Mouse (Mus musculus) liver, postnatal 0 days (tissue): ENCODE measurements around the gene Arfip1. TPM values are rescaled to one million over a fixed set of nuclear protein-coding genes. Genes with fewer than 3 reads are reported as not detected.
A peak's percentile ranks its signal among the peaks of the same experiment; 100 is the strongest.

Experiments
- ATAC-seq: fragments of 200-750 bp; cut with Nextera tagmentation; 2 replicates; pipeline ENCODE4 v1.8.0; 2017; ENCODE audit warnings: mild to moderate bottlenecking, moderate library complexity
- DNase-seq: peaks from one replicate; pipeline ENCODE4 v3.0.0-alpha.2; 2016
- H3K27ac ChIP-seq: fragments of 300-500 bp; sonication (generic); 2 replicates; pipeline ENCODE4 v1.5.1; 2014; ENCODE audit warnings: antibody characterized with exemption, moderate library complexity, mild to moderate bottlenecking, low read depth
- H3K27me3 ChIP-seq: fragments of 300-500 bp; sonication (generic); 2 replicates; pipeline ENCODE4 v1.6.1; 2014; ENCODE audit warnings: low read length, control low read depth, mixed read lengths; ENCODE audit not compliant: insufficient read depth
- H3K36me3 ChIP-seq: fragments of 300-500 bp; sonication (generic); replicated peaks from 2 replicates; pipeline ENCODE4 v1.6.1; 2014; ENCODE audit warnings: mild to moderate bottlenecking, control low read depth, low read length, moderate library complexity, mixed read lengths; ENCODE audit not compliant: insufficient read depth
- H3K4me1 ChIP-seq: fragments of 300-500 bp; sonication (generic); 2 replicates; pipeline ENCODE4 v1.6.1; 2014; ENCODE audit warnings: antibody characterized with exemption, mild to moderate bottlenecking, control low read depth; ENCODE audit not compliant: insufficient read depth
- H3K4me2 ChIP-seq: fragments of 300-500 bp; sonication (generic); 2 replicates; pipeline ENCODE4 v1.6.1; 2014; ENCODE audit warnings: low read depth, mild to moderate bottlenecking, low read length, moderate library complexity, mixed read lengths
- H3K4me3 ChIP-seq: fragments of 300-500 bp; sonication (generic); 2 replicates; pipeline ENCODE4 v1.5.1; 2014; ENCODE audit warnings: low read depth, low read length
- H3K9ac ChIP-seq: fragments of 300-500 bp; sonication (generic); replicated peaks from 2 replicates; pipeline ENCODE4 v1.6.1; 2014; ENCODE audit warnings: mild to moderate bottlenecking, moderate library complexity
- H3K9me3 ChIP-seq: fragments of 300-500 bp; sonication (generic); 2 replicates; pipeline ENCODE4 v1.6.1; 2016; ENCODE audit warnings: mild to moderate bottlenecking, control low read depth, low read length, mixed read lengths
- CTCF ChIP-seq: sonication (generic); IDR thresholded peaks from 2 replicates; pipeline ENCODE4 v1.5.1; 2016; ENCODE audit warnings: antibody characterized with exemption, low read depth
- EP300 ChIP-seq: IDR thresholded peaks from 2 replicates; pipeline ENCODE4 v1.6.1; 2016; ENCODE audit warnings: antibody characterized with exemption, low read depth, mild to moderate bottlenecking
- WGBS: fragments of 180-500 bp; shearing (Covaris S2); extraction: QIAGEN DNeasy Blood & Tissue Kit; methylation state at CpG from one replicate; pipeline ENCODE4 v1.1.7; 2014; ENCODE audit not compliant: insufficient replicate concordance; 5-methylcytosine and 5-hydroxymethylcytosine counted together
- polyA plus RNA-seq: library from polyadenylated mRNA; unstranded; fragments of >200 nt; fragmentation: Nextera tagmentation; extraction: Ambion mirVana; gene quantifications from 2 replicates; pipeline ENCODE4 v1.2.1, GENCODE M21; 2015

Arfip1 gene
- polyA plus RNA-seq, 1 experiment from 2014 or later: 15.1 TPM

DNA sequence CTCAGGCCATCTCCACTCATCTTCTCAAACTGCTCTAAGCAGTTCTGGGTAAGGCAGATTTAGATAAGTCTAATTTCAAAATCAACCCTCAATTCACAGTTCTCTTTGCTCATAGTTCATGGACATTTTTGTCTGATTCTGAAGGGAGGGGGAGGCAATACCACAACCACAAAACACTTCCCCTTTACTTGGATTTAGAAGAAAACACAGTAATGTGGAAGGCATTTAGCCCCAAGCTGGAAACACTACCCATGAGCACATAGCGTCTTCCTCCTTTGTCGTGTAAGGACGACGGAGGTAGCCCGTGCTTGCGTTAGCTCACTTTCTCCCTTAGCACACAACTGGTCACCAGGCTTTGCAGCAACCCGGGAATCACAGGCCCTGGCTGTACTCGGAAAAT lies 78.1 kb downstream of the Arfip1 start:
- Histone ChIP-seq H3K9me3 (no peaks in the 10 kb centered on the region), H3K4me1 (no peaks in the 10 kb centered on the region), H3K4me3 (no peak overlapping the region), H3K4me2 (no peak overlapping the region), H3K27ac (no peak overlapping the region), H3K36me3 (0 out of 2 replicates have a peak, but pooled peaks cover 2% of the 10 kb centered on the region), H3K9ac (no peak overlapping the region), H3K27me3 (no peaks in the 10 kb centered on the region)
- DNase-seq: no peak
- ATAC-seq: no peak
- 40% methylated on average over 8 of the region's 8 CpGs for WGBS
- TF ChIP-seq CTCF (no peak), EP300 (no peak)

- 82% methylated on average over 2 of the region's 2 CpGs for WGBS
- no peaks in the 10 kb centered on the region for H3K27me3 ChIP-seq
- H3K9me3 ChIP-seq: no peaks in the 10 kb centered on the region
- H3K27ac ChIP-seq: no peak overlapping the region
- H3K36me3 ChIP-seq: peaks cover 6% of the 10 kb centered on the region; the same call in 1 of the 2 replicates
- ATAC-seq: no peak
- H3K9ac ChIP-seq: no peak overlapping the region
- no peak overlapping the region for H3K4me3 ChIP-seq
- no peak overlapping the region for H3K4me2 ChIP-seq
- no peaks in the 10 kb centered on the region for H3K4me1 ChIP-seq
- no peak for DNase-seq
- TF ChIP-seq EP300 (no peak), CTCF (no peak)
These were observed 80.3 kb downstream of the Arfip1 start for GRCm38 (mm10) chr3:84502101-84502500.

DNA sequence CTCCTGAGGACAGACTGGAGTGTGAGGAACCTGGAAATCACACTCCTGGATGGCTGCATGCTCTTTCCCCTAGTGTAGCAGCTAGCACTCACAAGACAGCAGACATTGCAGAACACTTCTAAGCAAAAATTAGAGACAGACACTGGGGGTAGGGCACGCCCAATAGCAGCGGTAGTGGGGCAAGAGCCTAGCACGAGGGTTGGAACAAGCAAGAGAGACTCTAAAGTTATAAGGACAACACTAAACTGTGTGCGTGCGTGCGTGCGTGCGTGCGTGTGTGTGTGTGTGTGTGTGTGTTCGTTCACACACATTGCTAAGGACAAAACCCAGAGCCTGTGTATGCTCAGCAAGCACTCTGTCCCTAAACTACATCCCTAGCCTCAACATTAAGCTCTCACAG lies 81.9 kb downstream of the Arfip1 start:
- Histone ChIP-seq H3K36me3 (peaks cover 6% of the 10 kb centered on the region; the same call in 1 of the 2 replicates), H3K27me3 (no peaks in the 10 kb centered on the region), H3K4me3 (no peak overlapping the region), H3K27ac (no peak overlapping the region), H3K9ac (no peak overlapping the region), H3K4me1 (no peaks in the 10 kb centered on the region), H3K4me2 (no peak overlapping the region), H3K9me3 (no peaks in the 10 kb centered on the region)
- no peak for DNase-seq
- TF ChIP-seq EP300: no peak
- no peak for TF ChIP-seq CTCF
- WGBS: 92% methylated on average over 10 of the region's 10 CpGs
- ATAC-seq: no peak

- no peaks in the 10 kb centered on the region for H3K27me3 ChIP-seq
- no peaks in the 10 kb centered on the region for H3K9me3 ChIP-seq
- no peak overlapping the region for H3K4me3 ChIP-seq
- no peak overlapping the region for H3K9ac ChIP-seq
- peaks cover 4% of the 10 kb centered on the region; the same call in 1 of the 2 replicates for H3K36me3 ChIP-seq
- DNase-seq (no peak), ATAC-seq (peak; percentile 81)
- no peak overlapping the region for H3K4me2 ChIP-seq
- H3K27ac ChIP-seq: no peak overlapping the region
- no peak for TF ChIP-seq CTCF
- TF ChIP-seq EP300: no peak
- no peaks in the 10 kb centered on the region for H3K4me1 ChIP-seq
- WGBS: 74% methylated on average over 11 of the region's 11 CpGs
These were observed 84.7 kb downstream of the Arfip1 start for GRCm38 (mm10) chr3:84497718-84498117.

- no peak for DNase-seq
- Histone ChIP-seq H3K36me3 (peaks cover 2% of the 10 kb centered on the region; the same call in 1 of the 2 replicates), H3K4me2 (no peak overlapping the region), H3K27me3 (no peaks in the 10 kb centered on the region), H3K9ac (no peak overlapping the region), H3K4me3 (no peak overlapping the region), H3K4me1 (no peaks in the 10 kb centered on the region), H3K27ac (no peak overlapping the region), H3K9me3 (no peaks in the 10 kb centered on the region)
- TF ChIP-seq EP300: no peak
- TF ChIP-seq CTCF: no peak
- WGBS: 80% methylated on average over 8 of the region's 8 CpGs
- ATAC-seq: no peak
These were observed 89.8 kb downstream of the Arfip1 start for GRCm38 (mm10) chr3:84492657-84493056.

- H3K27me3 ChIP-seq: no peaks in the 10 kb centered on the region
- H3K4me3 ChIP-seq: no peak overlapping the region
- H3K4me1 ChIP-seq: no peaks in the 10 kb centered on the region
- H3K27ac ChIP-seq: no peak overlapping the region
- DNase-seq: no peak
- H3K9me3 ChIP-seq: no peaks in the 10 kb centered on the region
- H3K9ac ChIP-seq: no peak overlapping the region
- TF ChIP-seq EP300 (no peak), CTCF (no peak)
- ATAC-seq: no peak
- no peak overlapping the region for H3K4me2 ChIP-seq
- 40% methylated on average over 4 of the region's 4 CpGs for WGBS
- no peaks in the 10 kb centered on the region for H3K36me3 ChIP-seq
These were observed 90.3 kb downstream of the Arfip1 start for GRCm38 (mm10) chr3:84492148-84492547.

- Histone ChIP-seq H3K27me3 (no peaks in the 10 kb centered on the region), H3K9ac (no peak overlapping the region), H3K36me3 (no peaks in the 10 kb centered on the region), H3K9me3 (no peaks in the 10 kb centered on the region), H3K4me1 (no peaks in the 10 kb centered on the region), H3K4me3 (no peak overlapping the region), H3K27ac (no peak overlapping the region), H3K4me2 (no peak overlapping the region)
- WGBS: 74% methylated on average over 6 of the region's 6 CpGs
- DNase-seq: no peak
- TF ChIP-seq CTCF (no peak), EP300 (no peak)
- ATAC-seq: no peak
These were observed 93.7 kb downstream of the Arfip1 start for GRCm38 (mm10) chr3:84488716-84489115.
